Mouse (Mus musculus) midbrain, embryonic 16.5 days (tissue): ENCODE measurements around the gene Lpar6. TPM values are rescaled to one million over a fixed set of nuclear protein-coding genes. Genes with fewer than 3 reads are reported as not detected.
A peak's percentile ranks its signal among the peaks of the same experiment; 100 is the strongest.

Source experiments
- ATAC-seq: fragments of 200-750 bp; cut with Nextera tagmentation; 2 replicates; pipeline ENCODE4 v1.8.0; 2017; ENCODE audit warnings: moderate TSS enrichment
- H3K27ac ChIP-seq: fragments of 300-500 bp; sonication (generic); 2 replicates; pipeline ENCODE4 v1.5.1; 2014; ENCODE audit warnings: mild to moderate bottlenecking, low read length, mixed read lengths
- H3K27me3 ChIP-seq: fragments of 300-500 bp; sonication (generic); 2 replicates; pipeline ENCODE4 v1.6.1; 2014; ENCODE audit warnings: low read depth, low read length, mixed read lengths; ENCODE audit not compliant: control insufficient read depth, insufficient read depth
- H3K36me3 ChIP-seq: fragments of 300-500 bp; sonication (generic); 2 replicates; pipeline ENCODE4 v1.6.1; 2014; ENCODE audit warnings: mild to moderate bottlenecking, low read length, moderate library complexity, mixed read lengths; ENCODE audit not compliant: control insufficient read depth, insufficient read depth
- H3K4me1 ChIP-seq: fragments of 300-500 bp; sonication (generic); 2 replicates; pipeline ENCODE4 v1.6.1; 2014; ENCODE audit warnings: mild to moderate bottlenecking, low read length, mixed read lengths; ENCODE audit not compliant: control insufficient read depth, insufficient read depth
- H3K4me2 ChIP-seq: fragments of 300-500 bp; sonication (generic); 2 replicates; pipeline ENCODE4 v1.6.1; 2014; ENCODE audit warnings: mild to moderate bottlenecking, low read length, mixed read lengths
- H3K4me3 ChIP-seq: fragments of 300-500 bp; sonication (generic); 2 replicates; pipeline ENCODE4 v1.5.1; 2014; ENCODE audit warnings: low read depth, mild to moderate bottlenecking, low read length, moderate library complexity, mixed read lengths
- H3K9ac ChIP-seq: fragments of 300-500 bp; sonication (generic); 2 replicates; pipeline ENCODE4 v1.6.1; 2014; ENCODE audit warnings: low read depth, low read length, mixed read lengths
- H3K9me3 ChIP-seq: fragments of 300-500 bp; sonication (generic); replicated peaks from 2 replicates; pipeline ENCODE4 v1.6.1; 2014; ENCODE audit warnings: mild to moderate bottlenecking, low read length, mixed read lengths; ENCODE audit not compliant: control insufficient read depth, poor library complexity, severe bottlenecking
- WGBS: fragments of 180-500 bp; shearing (Covaris S2); extraction: QIAGEN DNeasy Blood & Tissue Kit; methylation state at CpG from one replicate; pipeline ENCODE4 v1.1.7; 2014; 5-methylcytosine and 5-hydroxymethylcytosine counted together
- polyA plus RNA-seq: library from polyadenylated mRNA; unstranded; fragments of >200 nt; fragmentation: Nextera tagmentation; extraction: Ambion mirVana; gene quantifications from 2 replicates; pipeline ENCODE4 v1.2.1, GENCODE M21; 2015

The Lpar6 gene
- polyA plus RNA-seq, 1 experiment from 2014 or later = 2.8 TPM

- no peak overlapping the region for H3K4me3 ChIP-seq
- 0 out of 2 replicates have a peak, but pooled peaks have one; percentile 17 for ATAC-seq
- peaks cover 6% of the 10 kb centered on the region for H3K4me1 ChIP-seq
- H3K4me2 ChIP-seq = no peak overlapping the region
- 58% methylated on average over 3 of the region's 3 CpGs for WGBS
- H3K27ac ChIP-seq = no peak overlapping the region
- H3K27me3 ChIP-seq = no peaks in the 10 kb centered on the region
- H3K36me3 ChIP-seq = no peaks in the 10 kb centered on the region; the same call in 1 of the 2 replicates
- no peaks in the 10 kb centered on the region for H3K9me3 ChIP-seq
- H3K9ac ChIP-seq = no peak overlapping the region
These were observed 11.3 kb upstream of the Lpar6 start for GRCm38 (mm10) chr14:73226346-73226745.

- H3K9me3 ChIP-seq = no peaks in the 10 kb centered on the region
- no peak overlapping the region for H3K9ac ChIP-seq
- no peaks in the 10 kb centered on the region for H3K27me3 ChIP-seq
- WGBS = 33% methylated on average over 1 of the region's 1 CpGs
- no peak for ATAC-seq
- no peak overlapping the region for H3K4me3 ChIP-seq
- no peak overlapping the region for H3K4me2 ChIP-seq
- H3K4me1 ChIP-seq = peaks cover 6% of the 10 kb centered on the region
- no peak overlapping the region for H3K27ac ChIP-seq
- no peaks in the 10 kb centered on the region; the same call in 1 of the 2 replicates for H3K36me3 ChIP-seq
These were observed 10.8 kb upstream of the Lpar6 start for GRCm38 (mm10) chr14:73226849-73227248.

- no peak overlapping the region for H3K9ac ChIP-seq
- H3K9me3 ChIP-seq = no peaks in the 10 kb centered on the region
- H3K4me1 ChIP-seq = peaks cover 7% of the 10 kb centered on the region
- H3K27ac ChIP-seq = no peak overlapping the region
- H3K4me3 ChIP-seq = no peak overlapping the region
- no peak for ATAC-seq
- WGBS = 26% methylated on average over 5 of the region's 5 CpGs
- H3K36me3 ChIP-seq = no peaks in the 10 kb centered on the region
- H3K27me3 ChIP-seq = no peaks in the 10 kb centered on the region
- no peak overlapping the region for H3K4me2 ChIP-seq
These were observed 6.3 kb upstream of the Lpar6 start for GRCm38 (mm10) chr14:73231286-73231982.

GRCm38 (mm10) chr14:73234468-73235031 lies 3.1 kb upstream of the Lpar6 start:
- no peak for ATAC-seq
- H3K4me3 ChIP-seq = no peak overlapping the region
- peak overlapping the region; percentile 33; the same call in 1 of the 2 replicates for H3K27ac ChIP-seq
- H3K27me3 ChIP-seq = no peaks in the 10 kb centered on the region
- H3K4me1 ChIP-seq = peaks cover 19% of the 10 kb centered on the region
- H3K4me2 ChIP-seq = no peak overlapping the region
- H3K9me3 ChIP-seq = no peaks in the 10 kb centered on the region
- no peaks in the 10 kb centered on the region for H3K36me3 ChIP-seq
- 17% methylated on average over 2 of the region's 2 CpGs for WGBS
- H3K9ac ChIP-seq = no peak overlapping the region

- WGBS = 1% methylated on average over 20 of the region's 20 CpGs
- Histone ChIP-seq H3K4me3 (peak overlapping the region; percentile 44), H3K4me2 (peak overlapping the region; percentile 61), H3K27me3 (no peaks in the 10 kb centered on the region), H3K9me3 (no peaks in the 10 kb centered on the region), H3K36me3 (no peaks in the 10 kb centered on the region), H3K27ac (peak overlapping the region; percentile 79), H3K4me1 (peaks cover 19% of the 10 kb centered on the region), H3K9ac (peak overlapping the region; percentile 55)
- ATAC-seq = peak; percentile 87
These were observed 979 bp downstream of the Lpar6 start for GRCm38 (mm10) chr14:73238498-73239250.

GRCm38 (mm10) chr14:73239291-73239690 lies 1.6 kb downstream of the Lpar6 start:
- no peaks in the 10 kb centered on the region for H3K9me3 ChIP-seq
- no peak for ATAC-seq
- H3K9ac ChIP-seq = peak overlapping the region; percentile 55
- no peaks in the 10 kb centered on the region for H3K27me3 ChIP-seq
- H3K36me3 ChIP-seq = no peaks in the 10 kb centered on the region
- peak overlapping the region; percentile 79; the same call in 1 of the 2 replicates for H3K27ac ChIP-seq
- peaks cover 18% of the 10 kb centered on the region for H3K4me1 ChIP-seq
- H3K4me3 ChIP-seq = peak overlapping the region; percentile 44
- 3% methylated on average over 6 of the region's 6 CpGs for WGBS
- H3K4me2 ChIP-seq = peak overlapping the region; percentile 61

GRCm38 (mm10) chr14:73239857-73240256 lies 2.2 kb downstream of the Lpar6 start:
- 53% methylated on average over 3 of the region's 3 CpGs for WGBS
- no peak overlapping the region for H3K27ac ChIP-seq
- no peak overlapping the region for H3K9ac ChIP-seq
- H3K4me1 ChIP-seq = peaks cover 15% of the 10 kb centered on the region
- H3K27me3 ChIP-seq = no peaks in the 10 kb centered on the region
- H3K4me2 ChIP-seq = no peak overlapping the region
- no peak for ATAC-seq
- no peaks in the 10 kb centered on the region for H3K9me3 ChIP-seq
- no peak overlapping the region for H3K4me3 ChIP-seq
- H3K36me3 ChIP-seq = no peaks in the 10 kb centered on the region

- no peak overlapping the region for H3K4me3 ChIP-seq
These were observed 6.4 kb downstream of the Lpar6 start for GRCm38 (mm10) chr14:73244061-73244597.

More at GRCm38 (mm10) chr14:73244061-73244597, 6.4 kb downstream of the Lpar6 start:
- Histone ChIP-seq H3K36me3 (no peaks in the 10 kb centered on the region), H3K4me2 (no peak overlapping the region), H3K4me1 (0 out of 2 replicates have a peak, but pooled peaks cover 2% of the 10 kb centered on the region), H3K27ac (no peak overlapping the region), H3K9ac (no peak overlapping the region), H3K27me3 (no peaks in the 10 kb centered on the region), H3K9me3 (no peaks in the 10 kb centered on the region)
- ATAC-seq = no peak
- 97% methylated on average over 2 of the region's 2 CpGs for WGBS
